Mouse (Mus musculus) G1E (cell line): ENCODE measurements around the gene Spa17.

Experiments
- CTCF ChIP-seq: IDR thresholded peaks from 2 replicates; pipeline ENCODE4 v1.5.1; 2012; ENCODE audit warnings: low read depth, low read length, inconsistent platforms, mixed read lengths
- GATA1 ChIP-seq: IDR thresholded peaks from 2 replicates; pipeline ENCODE4 v1.6.1; 2012; ENCODE audit warnings: borderline replicate concordance, low read length, inconsistent platforms, mixed read lengths
- GATA2 ChIP-seq: IDR thresholded peaks from 2 replicates; pipeline ENCODE4 v1.6.1; 2012; ENCODE audit warnings: low read depth, low read length, inconsistent platforms, borderline replicate concordance
- POLR2AphosphoS5 ChIP-seq: IDR thresholded peaks from 2 replicates; pipeline ENCODE4 v1.6.1; 2012; ENCODE audit warnings: low read depth, low read length, inconsistent platforms; ENCODE audit not compliant: insufficient replicate concordance
- TAL1 ChIP-seq: conservative IDR thresholded peaks from 2 replicates; pipeline ENCODE4 v1.6.1; 2012; ENCODE audit warnings: low read depth, low read length, inconsistent platforms, mixed read lengths

DNA sequence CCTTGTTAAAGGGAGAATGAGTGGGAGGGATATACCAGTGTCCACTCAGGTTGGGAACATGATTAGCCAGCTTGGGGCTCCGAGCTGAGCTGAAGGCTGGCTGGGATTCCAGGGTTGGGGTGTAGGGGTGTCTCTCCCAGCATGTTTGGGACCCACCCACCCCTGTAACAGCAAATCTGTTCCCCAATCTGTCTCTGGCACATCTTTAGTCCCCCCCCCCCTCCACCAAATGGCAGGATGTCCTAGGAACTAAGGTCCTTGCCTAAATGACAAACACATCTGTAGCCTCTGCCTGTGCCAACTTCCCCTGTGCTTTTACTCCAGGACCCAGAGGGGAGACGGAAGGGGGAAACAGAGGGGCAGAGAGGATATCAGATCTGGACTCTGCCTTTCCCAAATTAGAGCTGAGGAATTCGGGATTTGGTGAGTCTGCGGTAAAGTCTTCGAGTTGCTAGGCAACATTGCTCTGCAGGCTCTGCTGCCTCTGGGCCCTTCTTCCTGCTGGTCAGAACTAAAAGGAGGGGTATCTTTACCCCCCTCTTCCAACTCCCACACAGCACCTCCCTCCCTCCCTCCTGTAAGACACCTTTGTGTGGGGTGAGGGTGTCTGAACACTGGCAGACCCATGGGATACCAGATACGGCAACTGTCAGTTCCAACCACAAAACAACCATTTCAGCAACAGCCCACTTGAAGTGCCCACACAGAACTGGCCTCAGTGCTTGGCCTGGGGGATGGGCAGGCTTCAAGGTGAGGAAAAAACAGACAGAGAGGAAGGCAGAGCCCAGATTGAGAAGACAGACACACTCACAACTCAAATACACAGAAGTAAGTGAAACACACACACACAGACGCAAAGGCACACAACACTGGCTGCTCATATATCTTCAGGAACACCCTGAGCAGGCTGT, 58.4 kb downstream of the Spa17 start, which contains the start of gene Siae:
- TF ChIP-seq CTCF, result no peak
- TF ChIP-seq POLR2AphosphoS5, result no peak
- TF ChIP-seq TAL1, result no peak
- TF ChIP-seq GATA1, result no peak
- TF ChIP-seq GATA2, result no peak
